Mouse (Mus musculus): Measurements from ENCODE around the gene Sprr2b.
"Not testable (repeated sequence)": the region's sequence is repeated elsewhere in the genome, so short reads cannot be mapped to it uniquely, and the experiment has no call there.

Gene Sprr2b

DNA sequence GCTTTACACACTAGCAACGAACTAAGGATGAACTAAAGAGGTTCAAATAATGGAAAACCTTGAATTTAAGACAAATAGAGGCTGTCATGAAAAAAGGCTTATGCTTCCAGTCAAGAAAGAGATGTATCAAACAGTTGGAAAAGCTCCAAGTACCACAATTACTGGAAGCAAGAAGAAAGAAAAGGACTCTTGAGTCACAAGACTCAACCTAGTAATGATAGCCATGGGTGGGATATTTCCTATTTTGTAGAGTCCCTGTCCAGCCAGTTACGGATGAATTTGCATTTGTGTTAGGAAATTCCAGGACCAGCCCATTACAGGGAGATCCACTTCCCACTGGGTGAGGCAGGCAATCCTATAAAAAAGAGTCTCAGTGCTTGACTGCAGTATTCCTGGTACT lies at the start of gene Sprr2b:
Sprr2b (plus strand) TSS at position 301 of the 400 bp plus-strand sequence.
- no peak for DNase-seq (ENCODE audit: low read depth)

DNA sequence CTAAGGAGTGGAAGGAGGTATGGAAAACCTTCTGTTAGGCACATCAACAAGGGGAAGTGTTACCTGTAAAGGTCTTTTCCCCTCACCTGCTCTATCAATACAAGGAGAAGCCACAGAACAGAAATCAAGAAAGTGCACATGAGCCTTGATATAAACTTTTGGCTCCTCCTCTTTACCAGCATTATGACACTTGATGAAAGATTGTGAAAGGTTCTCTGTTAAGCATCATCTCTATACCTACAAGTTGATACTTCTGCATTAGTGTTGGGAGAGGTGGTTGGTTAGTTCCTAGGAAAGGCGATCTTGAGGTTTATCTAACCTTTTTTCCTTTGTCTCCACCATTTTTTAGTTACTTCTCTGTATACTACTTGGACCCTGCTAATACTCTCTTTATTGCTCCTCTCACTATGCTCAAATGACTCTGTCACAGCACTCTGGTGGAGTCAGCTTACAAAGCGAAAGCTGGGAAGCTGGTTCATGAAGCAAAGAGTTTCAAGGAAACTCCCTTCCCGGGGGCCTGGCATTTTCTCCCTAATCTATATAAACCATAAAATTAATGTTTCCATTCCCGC lies 44.9 kb upstream of the Sprr2b start:
- not testable (repeated sequence) for DNase-seq (ENCODE audit: low read depth)

DNA sequence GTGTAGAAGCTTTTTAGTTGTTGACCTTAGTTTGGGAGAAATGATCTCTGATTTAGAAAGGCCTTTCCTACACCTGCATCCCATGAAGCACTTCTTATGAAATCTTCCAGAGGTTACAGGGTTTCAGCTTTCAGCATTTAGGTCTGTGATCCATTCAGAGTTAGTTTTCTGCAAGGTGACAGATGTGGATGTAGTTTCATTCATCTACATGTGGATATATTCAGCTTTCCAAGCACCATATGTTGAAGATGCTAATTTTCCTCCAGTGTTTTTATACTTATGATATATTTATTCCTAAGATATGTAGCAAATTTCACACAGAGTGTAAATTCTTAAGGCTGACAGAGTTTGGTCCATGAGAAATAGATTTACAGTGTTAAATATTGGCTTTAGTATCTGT lies 42.9 kb upstream of the Sprr2b start:
- DNase-seq (ENCODE audit: low read depth): not testable (repeated sequence)

- DNase-seq (ENCODE audit: low read depth): not testable (repeated sequence)
These were observed 42.4 kb upstream of the Sprr2b start for GRCm38 (mm10) chr3:92274018-92274417.

- not testable (repeated sequence) for DNase-seq (ENCODE audit: low read depth)
These were observed 36.8 kb upstream of the Sprr2b start for GRCm38 (mm10) chr3:92279663-92280062.

GRCm38 (mm10) chr3:92280963-92281606 lies 35.3 kb upstream of the Sprr2b start:
- DNase-seq (ENCODE audit: low read depth): not testable (repeated sequence)

DNA sequence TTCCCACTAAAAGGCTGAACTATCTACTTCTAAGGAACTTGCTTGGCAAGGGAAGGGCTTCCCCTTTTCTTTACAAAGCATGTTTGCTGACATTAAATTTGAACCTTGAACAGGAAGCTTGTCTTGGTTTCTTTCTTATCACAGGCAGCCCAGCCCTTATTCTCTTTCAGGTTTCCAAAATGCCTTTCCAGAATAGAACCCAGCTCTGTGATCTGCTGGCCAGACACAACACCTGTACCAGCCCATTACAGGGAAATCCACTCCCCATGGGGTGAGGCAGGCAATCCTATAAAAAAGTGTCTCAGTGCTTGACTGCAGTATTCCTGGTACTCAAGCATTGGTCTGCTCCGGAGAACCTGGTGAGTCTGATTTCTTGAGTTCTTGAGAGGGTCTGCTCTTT lies 31.3 kb upstream of the Sprr2b start, which contains the start of gene Sprr2a3:
Sprr2a3 (plus strand) TSS at position 317 of the 400 bp plus-strand sequence.
- not testable (repeated sequence) for DNase-seq (ENCODE audit: low read depth)

GRCm38 (mm10) chr3:92288489-92288888 lies 27.9 kb upstream of the Sprr2b start:
- DNase-seq (ENCODE audit: low read depth): not testable (repeated sequence)

GRCm38 (mm10) chr3:92307406-92307805 lies 9.0 kb upstream of the Sprr2b start:
- no peak for DNase-seq (ENCODE audit: low read depth)

DNA sequence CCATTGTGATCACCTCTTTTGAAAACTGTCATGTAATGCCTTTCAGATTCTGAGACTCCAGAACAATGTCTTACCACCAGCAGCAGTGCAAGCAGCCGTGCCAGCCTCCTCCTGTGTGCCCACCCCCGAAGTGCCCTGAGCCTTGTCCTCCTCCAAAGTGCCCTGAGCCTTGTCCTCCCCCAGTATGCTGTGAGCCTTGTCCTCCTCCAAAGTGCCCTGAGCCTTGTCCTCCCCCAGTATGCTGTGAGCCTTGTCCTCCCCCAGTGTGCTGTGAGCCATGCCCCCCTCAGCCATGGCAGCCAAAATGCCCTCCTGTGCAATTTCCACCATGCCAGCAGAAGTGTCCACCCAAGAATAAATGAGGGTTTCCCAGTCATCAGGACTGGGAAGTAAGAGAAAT lies 964 bp downstream of the Sprr2b start:
- no peak for DNase-seq (ENCODE audit: low read depth)

- DNase-seq (ENCODE audit: low read depth): no peak
These were observed 19.9 kb downstream of the Sprr2b start for GRCm38 (mm10) chr3:92336278-92336677.

DNA sequence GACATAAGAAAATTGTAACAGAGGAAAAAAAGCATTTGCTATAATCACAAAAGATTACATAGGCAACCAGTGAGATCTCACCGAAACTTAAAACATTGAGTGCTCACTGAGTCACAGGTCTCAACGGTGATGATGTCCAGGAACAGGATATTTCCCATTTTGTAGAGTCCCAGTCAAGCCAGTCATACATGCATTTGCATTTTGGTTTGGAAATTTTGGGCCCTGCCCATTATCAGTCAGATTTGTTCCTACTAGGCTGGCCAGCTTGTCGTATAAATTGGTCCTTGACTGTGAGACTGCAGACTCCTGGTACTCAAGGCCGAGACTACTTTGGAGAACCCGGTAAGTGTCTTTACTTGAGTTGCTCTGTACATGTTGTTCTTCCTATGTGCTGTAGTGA lies 22.4 kb downstream of the Sprr2b start, which contains the start of gene Sprr2d:
Sprr2d (plus strand) TSS at position 301 of the 400 bp plus-strand sequence.
- DNase-seq (ENCODE audit: low read depth): no peak

DNA sequence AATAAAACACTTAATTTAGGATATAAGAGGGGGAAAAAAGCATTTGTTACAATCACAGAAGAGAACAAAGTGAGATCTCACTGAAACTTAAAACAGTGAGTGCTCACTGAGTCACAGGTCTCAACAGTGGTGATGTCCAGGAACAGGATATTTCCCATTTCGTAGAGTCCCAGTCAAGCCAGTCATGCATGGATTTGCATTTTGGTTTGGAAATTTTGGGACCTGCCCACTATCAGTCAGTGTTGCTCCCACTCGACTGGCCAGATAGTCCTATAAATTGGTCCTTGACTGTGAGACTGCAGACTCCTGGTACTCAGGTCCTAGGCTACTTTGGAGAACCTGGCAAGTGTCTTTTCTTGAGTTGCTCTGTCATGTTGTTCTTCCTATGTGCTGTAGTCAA lies 35.4 kb downstream of the Sprr2b start, which contains the start of gene Sprr2e:
Sprr2e (plus strand) TSS at position 301 of the 400 bp plus-strand sequence.
- DNase-seq (ENCODE audit: low read depth): no peak

- DNase-seq (ENCODE audit: low read depth): no peak
These were observed 45.2 kb downstream of the Sprr2b start for GRCm38 (mm10) chr3:92361619-92362018.

GRCm38 (mm10) chr3:92364887-92365286 lies 48.5 kb downstream of the Sprr2b start, which contains the start of gene Sprr2f:
Sprr2f (plus strand) TSS chr3:92365187.
- DNase-seq (ENCODE audit: low read depth): no peak

Measured in 416B (cell line).